Mouse (Mus musculus) intestine, embryonic 16.5 days (tissue): ENCODE measurements at regions not wholly inside any gene's neighbourhood (a gene's known extent, or its start where the extent isn't known, plus 50 kb on each side); places are given as distances from the start of the nearest gene placed in this dataset.
A peak's percentile ranks its signal among the peaks of the same experiment; 100 is the strongest.

Source experiments
- ATAC-seq: fragments of 200-750 bp; cut with Nextera tagmentation; 2 replicates; pipeline ENCODE4 v1.8.0; 2017; ENCODE audit warnings: moderate TSS enrichment, moderate library complexity
- H3K27ac ChIP-seq: fragments of 300-500 bp; sonication (generic); 2 replicates; pipeline ENCODE4 v1.5.1; 2014; ENCODE audit warnings: mild to moderate bottlenecking, low read length
- H3K27me3 ChIP-seq: fragments of 300-500 bp; sonication (generic); replicated peaks from 2 replicates; pipeline ENCODE4 v1.6.1; 2014; ENCODE audit warnings: low read length, control low read depth, mixed read lengths; ENCODE audit not compliant: control insufficient read depth, insufficient read depth
- H3K36me3 ChIP-seq: fragments of 300-500 bp; sonication (generic); 2 replicates; pipeline ENCODE4 v1.6.1; 2014; ENCODE audit warnings: low read length, control low read depth; ENCODE audit not compliant: control insufficient read depth, insufficient read depth
- H3K4me1 ChIP-seq: fragments of 300-500 bp; sonication (generic); 2 replicates; pipeline ENCODE4 v1.6.1; 2014; ENCODE audit warnings: low read length, control low read depth, mixed read lengths; ENCODE audit not compliant: control insufficient read depth, insufficient read depth
- H3K4me2 ChIP-seq: fragments of 300-500 bp; sonication (generic); 2 replicates; pipeline ENCODE4 v1.6.1; 2014; ENCODE audit warnings: low read depth, low read length, control low read depth
- H3K4me3 ChIP-seq: fragments of 300-500 bp; sonication (generic); 2 replicates; pipeline ENCODE4 v1.5.1; 2014; ENCODE audit warnings: mild to moderate bottlenecking, low read length
- H3K9ac ChIP-seq: fragments of 300-500 bp; sonication (generic); 2 replicates; pipeline ENCODE4 v1.6.1; 2014; ENCODE audit warnings: low read depth, low read length
- H3K9me3 ChIP-seq: fragments of 300-500 bp; sonication (generic); 2 replicates; pipeline ENCODE4 v1.6.1; 2016; ENCODE audit warnings: low read length, control low read depth; ENCODE audit not compliant: control insufficient read depth
- WGBS: fragments of 180-500 bp; shearing (Covaris S2); extraction: QIAGEN DNeasy Blood & Tissue Kit; methylation state at CpG from one replicate; pipeline ENCODE4 v1.1.7; 2014; 5-methylcytosine and 5-hydroxymethylcytosine counted together

DNA sequence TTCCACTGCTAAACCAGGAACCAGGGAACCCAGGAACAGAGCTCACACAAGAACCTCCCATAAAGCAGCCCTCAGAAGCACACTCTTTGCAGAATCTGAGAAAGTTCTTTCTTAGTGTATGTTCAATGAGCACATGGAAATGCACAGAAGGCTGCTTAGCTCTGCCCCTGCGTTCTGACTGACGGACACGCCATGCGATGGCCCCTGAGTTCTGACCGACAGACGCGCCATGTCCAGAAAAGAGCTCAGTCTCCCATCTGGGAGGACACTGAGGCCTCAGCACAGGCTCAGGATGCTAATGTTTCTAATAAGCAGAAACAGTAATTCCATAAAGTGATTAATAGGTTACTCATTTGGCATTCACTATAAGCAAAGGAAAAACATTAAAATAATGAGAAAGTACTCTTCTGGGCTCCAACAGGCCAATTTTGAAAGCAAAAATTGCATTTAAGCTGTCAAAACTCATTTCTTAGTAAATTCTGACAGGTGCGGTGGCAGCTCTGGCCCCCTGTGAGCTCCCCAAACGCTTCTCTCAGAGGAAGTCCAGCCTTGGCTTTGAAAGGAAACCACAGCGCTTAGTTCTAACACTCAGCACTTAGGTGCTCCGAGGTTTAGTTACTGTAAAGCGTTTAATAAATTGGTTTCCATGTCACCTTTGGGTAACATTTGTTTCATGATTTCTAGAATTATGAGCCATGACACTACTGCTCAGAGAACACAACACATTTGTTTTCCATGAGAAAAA is 309.9 kb upstream of the Smim15 start:
- no peak overlapping the region for H3K9ac ChIP-seq
- H3K27me3 ChIP-seq: no peaks in the 10 kb centered on the region
- no peak overlapping the region for H3K4me2 ChIP-seq
- no peak for ATAC-seq
- no peaks in the 10 kb centered on the region for H3K4me1 ChIP-seq
- WGBS: 91% methylated on average over 12 of the region's 12 CpGs
- H3K36me3 ChIP-seq: peaks cover 2% of the 10 kb centered on the region; the same call in 1 of the 2 replicates
- no peak overlapping the region for H3K27ac ChIP-seq
- no peak overlapping the region for H3K4me3 ChIP-seq
- no peaks in the 10 kb centered on the region for H3K9me3 ChIP-seq

- WGBS: 96% methylated on average over 9 of the region's 9 CpGs
- Histone ChIP-seq H3K4me3 (no peak overlapping the region), H3K36me3 (peaks cover 16% of the 10 kb centered on the region), H3K9me3 (no peaks in the 10 kb centered on the region), H3K4me2 (no peak overlapping the region), H3K27me3 (no peaks in the 10 kb centered on the region), H3K27ac (no peak overlapping the region), H3K9ac (no peak overlapping the region), H3K4me1 (no peaks in the 10 kb centered on the region)
- no peak for ATAC-seq
These were observed 313.3 kb upstream of the Smim15 start for GRCm38 (mm10) chr13:107730976-107731375.

DNA sequence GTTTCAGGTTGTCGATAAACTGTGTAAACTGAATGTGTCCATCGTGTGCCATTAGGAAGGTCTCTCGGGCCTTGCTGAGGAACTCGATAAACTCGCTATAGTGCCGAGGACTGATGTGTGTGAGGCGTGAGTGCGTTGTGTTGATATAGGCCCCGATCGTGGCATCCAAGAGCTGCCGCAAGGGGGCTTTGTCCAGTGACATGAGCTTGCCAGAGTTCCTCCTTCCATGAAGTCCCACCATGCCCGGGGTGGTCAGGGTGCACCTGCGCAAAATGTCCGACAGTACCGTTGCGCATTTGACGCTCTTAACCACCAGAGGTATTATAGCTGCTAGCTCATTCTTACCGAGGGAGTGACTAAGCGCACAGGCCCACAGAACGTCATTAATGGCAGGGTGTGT is 317.8 kb upstream of the Smim15 start:
- peaks cover 16% of the 10 kb centered on the region for H3K36me3 ChIP-seq
- no peaks in the 10 kb centered on the region for H3K4me1 ChIP-seq
- no peaks in the 10 kb centered on the region for H3K9me3 ChIP-seq
- H3K4me3 ChIP-seq: no peak overlapping the region
- H3K9ac ChIP-seq: no peak overlapping the region
- 97% methylated on average over 20 of the region's 20 CpGs for WGBS
- ATAC-seq: no peak
- H3K4me2 ChIP-seq: no peak overlapping the region
- H3K27ac ChIP-seq: no peak overlapping the region
- H3K27me3 ChIP-seq: no peaks in the 10 kb centered on the region

- H3K9me3 ChIP-seq: no peaks in the 10 kb centered on the region
- H3K4me2 ChIP-seq: no peak overlapping the region
- no peak overlapping the region for H3K4me3 ChIP-seq
- no peak overlapping the region for H3K9ac ChIP-seq
- H3K4me1 ChIP-seq: no peaks in the 10 kb centered on the region
- no peak overlapping the region for H3K27ac ChIP-seq
- ATAC-seq: no peak
- H3K36me3 ChIP-seq: 0 out of 2 replicates have a peak, but pooled peaks cover 3% of the 10 kb centered on the region
- H3K27me3 ChIP-seq: no peaks in the 10 kb centered on the region
- WGBS: 87% methylated on average over 11 of the region's 11 CpGs
These were observed 322.3 kb upstream of the Smim15 start for GRCm38 (mm10) chr13:107721901-107722300.

DNA sequence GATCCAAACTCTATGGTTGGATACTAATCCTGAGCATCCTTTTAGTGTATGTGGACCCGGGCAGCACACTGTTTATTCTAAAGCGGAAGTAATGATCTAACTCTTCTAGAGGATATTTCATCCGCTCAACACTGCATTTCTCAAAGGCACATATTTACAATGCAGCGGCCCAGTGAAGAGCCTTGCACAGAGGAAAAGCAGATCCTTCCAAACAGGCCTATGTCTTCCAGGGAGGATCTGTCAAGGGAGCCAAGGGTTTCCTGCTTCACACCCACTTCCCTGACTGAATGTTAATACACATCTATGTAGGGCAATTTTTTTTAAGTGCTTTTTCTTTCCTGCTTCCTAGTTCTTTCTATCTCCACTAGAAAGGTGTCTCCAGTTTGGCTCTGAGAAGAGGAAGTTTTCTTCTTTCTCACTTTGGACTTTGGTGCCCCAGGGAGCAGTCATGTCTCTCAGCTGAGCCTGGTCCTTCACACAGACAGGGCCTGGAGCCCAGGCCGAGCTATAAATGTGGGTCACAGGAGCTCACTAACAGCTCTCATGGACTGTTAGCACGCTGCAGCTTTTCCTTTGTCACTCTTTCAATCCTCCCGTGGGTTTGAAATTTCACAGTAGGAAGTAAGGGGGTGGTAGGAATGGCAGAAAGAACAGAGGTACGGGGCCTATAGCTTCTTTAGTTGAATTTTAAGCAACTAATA is 323.2 kb upstream of the Smim15 start:
- Histone ChIP-seq H3K27ac (peak overlapping the region; percentile 20; the same call in 1 of the 2 replicates), H3K27me3 (no peaks in the 10 kb centered on the region), H3K4me3 (no peak overlapping the region), H3K4me1 (no peaks in the 10 kb centered on the region), H3K9me3 (no peaks in the 10 kb centered on the region), H3K36me3 (no peaks in the 10 kb centered on the region), H3K9ac (no peak overlapping the region), H3K4me2 (no peak overlapping the region)
- WGBS: 51% methylated on average over 8 of the region's 8 CpGs
- ATAC-seq: peak; percentile 50

DNA sequence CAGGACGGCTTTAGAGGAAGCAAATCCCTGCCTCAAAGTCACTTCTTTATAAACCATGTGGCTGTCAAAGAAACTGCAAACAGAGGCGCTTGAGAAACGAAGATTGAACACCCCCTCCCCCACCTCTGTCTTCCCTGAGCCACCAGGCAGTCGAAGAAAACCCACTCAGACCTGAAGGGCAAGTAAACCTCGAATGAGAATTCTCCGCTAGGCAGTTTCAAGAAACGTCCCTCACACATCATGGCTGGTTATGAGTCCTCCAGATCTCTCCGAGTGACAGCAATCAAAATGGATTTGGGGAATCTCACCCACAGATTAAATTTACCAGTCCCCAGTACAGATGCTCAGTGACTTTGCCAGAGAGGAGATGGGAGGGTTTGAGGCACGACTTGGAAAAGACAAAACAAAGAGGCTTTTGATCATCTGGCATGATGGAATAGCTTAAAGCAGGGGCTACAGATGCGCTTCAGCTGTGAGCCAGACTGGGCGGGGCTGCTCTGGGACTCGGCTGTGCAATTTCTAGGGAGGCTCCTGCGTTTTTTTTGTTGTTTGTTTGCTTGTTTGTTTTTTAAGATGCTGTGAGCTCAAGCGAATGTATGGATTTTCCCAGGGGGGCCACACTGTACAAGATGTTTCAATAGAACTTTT is 325.1 kb upstream of the Smim15 start:
- Histone ChIP-seq H3K36me3 (no peaks in the 10 kb centered on the region), H3K4me2 (no peak overlapping the region), H3K9ac (no peak overlapping the region), H3K27ac (no peak overlapping the region), H3K9me3 (no peaks in the 10 kb centered on the region), H3K27me3 (no peaks in the 10 kb centered on the region), H3K4me1 (no peaks in the 10 kb centered on the region), H3K4me3 (no peak overlapping the region)
- no peak for ATAC-seq
- WGBS: 44% methylated on average over 14 of the region's 14 CpGs

DNA sequence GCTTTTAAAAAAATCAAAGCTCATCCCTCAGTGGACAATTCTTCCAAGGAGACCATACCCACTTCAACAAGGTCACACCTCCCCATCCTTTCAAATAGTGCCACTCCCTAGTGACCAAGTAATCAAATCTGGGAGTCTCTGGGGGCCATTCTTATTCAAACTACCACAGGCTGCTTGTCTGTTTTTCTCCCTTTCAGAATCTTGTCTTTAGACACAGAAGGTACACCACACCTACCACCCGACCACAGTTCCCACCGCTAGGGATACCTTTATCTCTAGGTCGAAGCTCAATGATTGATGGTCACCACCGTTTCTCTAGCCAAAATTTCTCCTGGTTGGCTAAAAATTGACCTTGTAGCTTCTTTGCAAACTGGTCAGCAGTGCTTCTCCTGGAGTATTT is 328.6 kb upstream of the Smim15 start:
- no peaks in the 10 kb centered on the region for H3K9me3 ChIP-seq
- no peaks in the 10 kb centered on the region for H3K4me1 ChIP-seq
- no peak overlapping the region for H3K4me2 ChIP-seq
- H3K4me3 ChIP-seq: no peak overlapping the region
- 81% methylated on average over 4 of the region's 4 CpGs for WGBS
- no peak overlapping the region for H3K27ac ChIP-seq
- no peaks in the 10 kb centered on the region for H3K27me3 ChIP-seq
- no peak overlapping the region for H3K9ac ChIP-seq
- H3K36me3 ChIP-seq: no peaks in the 10 kb centered on the region
- no peak for ATAC-seq

- Histone ChIP-seq H3K36me3 (no peaks in the 10 kb centered on the region), H3K4me1 (no peaks in the 10 kb centered on the region), H3K4me2 (no peak overlapping the region), H3K27ac (no peak overlapping the region), H3K9me3 (no peaks in the 10 kb centered on the region), H3K4me3 (no peak overlapping the region), H3K27me3 (no peaks in the 10 kb centered on the region), H3K9ac (no peak overlapping the region)
- 76% methylated on average over 1 of the region's 1 CpGs for WGBS
- ATAC-seq: no peak
These were observed 330.2 kb upstream of the Smim15 start for GRCm38 (mm10) chr13:107714001-107714400.

DNA sequence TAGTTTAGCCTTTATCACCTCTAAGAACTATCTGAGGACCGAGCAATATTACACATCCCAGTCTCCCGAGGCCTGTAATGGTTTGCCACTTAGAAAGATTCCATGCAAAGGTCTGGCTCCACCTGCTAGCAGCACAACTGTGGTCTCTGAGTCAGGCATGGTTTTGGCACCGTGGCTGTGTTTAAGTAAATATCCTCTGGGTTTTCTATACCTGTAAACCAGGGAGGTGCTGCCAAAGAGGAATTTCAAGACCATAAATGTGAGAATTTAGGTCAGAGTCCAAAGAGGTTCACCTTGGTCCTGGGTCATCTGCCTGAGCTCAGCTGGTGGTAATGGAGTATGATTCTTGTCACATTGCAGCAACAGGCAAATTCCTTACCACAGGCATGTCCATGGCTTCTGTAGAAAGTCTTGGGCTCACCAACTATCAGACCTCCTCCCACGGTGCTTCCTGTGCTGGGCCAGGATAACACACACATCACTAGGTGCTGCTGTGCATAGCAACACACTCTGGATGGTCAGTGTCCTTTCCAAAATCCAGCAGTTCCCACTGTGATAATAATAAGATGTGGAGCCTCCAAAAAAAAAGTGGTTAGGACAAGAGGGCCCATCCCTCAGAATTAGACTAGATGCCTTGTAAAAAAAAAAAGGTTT is 332.8 kb upstream of the Smim15 start:
- Histone ChIP-seq H3K27ac (no peak overlapping the region), H3K4me2 (no peak overlapping the region), H3K4me1 (no peaks in the 10 kb centered on the region), H3K4me3 (no peak overlapping the region), H3K27me3 (no peaks in the 10 kb centered on the region), H3K36me3 (no peaks in the 10 kb centered on the region), H3K9me3 (no peaks in the 10 kb centered on the region), H3K9ac (no peak overlapping the region)
- no peak for ATAC-seq
- 68% methylated on average over 4 of the region's 4 CpGs for WGBS
